Mouse (Mus musculus) midbrain, embryonic 13.5 days (tissue): ENCODE measurements at regions not wholly inside any gene's neighbourhood (a gene's known extent, or its start where the extent isn't known, plus 50 kb on each side); places are given as distances from the start of the nearest gene placed in this dataset.
A peak's percentile ranks its signal among the peaks of the same experiment; 100 is the strongest.

ENCODE experiments used
- ATAC-seq: fragments of 200-750 bp; cut with Nextera tagmentation; 2 replicates; pipeline ENCODE4 v1.8.0; 2017; ENCODE audit warnings: mild to moderate bottlenecking, moderate TSS enrichment, moderate library complexity
- H3K27ac ChIP-seq: fragments of 300-500 bp; sonication (generic); 2 replicates; pipeline ENCODE4 v1.5.1; 2015; ENCODE audit warnings: inconsistent platforms, mild to moderate bottlenecking, moderate library complexity
- H3K27me3 ChIP-seq: fragments of 300-500 bp; sonication (generic); 2 replicates; pipeline ENCODE4 v1.6.1; 2015; ENCODE audit warnings: mild to moderate bottlenecking, inconsistent platforms
- H3K36me3 ChIP-seq: fragments of 300-500 bp; sonication (generic); 2 replicates; pipeline ENCODE4 v1.6.1; 2015; ENCODE audit warnings: mild to moderate bottlenecking, inconsistent platforms
- H3K4me1 ChIP-seq: fragments of 300-500 bp; sonication (generic); replicated peaks from 2 replicates; pipeline ENCODE4 v1.6.1; 2015; ENCODE audit warnings: inconsistent platforms
- H3K4me2 ChIP-seq: fragments of 300-500 bp; sonication (generic); replicated peaks from 2 replicates; pipeline ENCODE4 v1.6.1; 2015; ENCODE audit warnings: moderate library complexity, mild to moderate bottlenecking, inconsistent platforms
- H3K4me3 ChIP-seq: fragments of 300-500 bp; sonication (generic); replicated peaks from 2 replicates; pipeline ENCODE4 v1.5.1; 2015; ENCODE audit warnings: mild to moderate bottlenecking, inconsistent platforms
- H3K9ac ChIP-seq: fragments of 300-500 bp; sonication (generic); replicated peaks from 2 replicates; pipeline ENCODE4 v1.6.1; 2015; ENCODE audit warnings: mild to moderate bottlenecking, inconsistent platforms
- H3K9me3 ChIP-seq: fragments of 300-500 bp; sonication (generic); 2 replicates; pipeline ENCODE4 v1.6.1; 2016; ENCODE audit warnings: mild to moderate bottlenecking, inconsistent platforms
- WGBS: fragments of 180-500 bp; shearing (Covaris S2); methylation state at CpG from one replicate; pipeline ENCODE4 v1.1.7; 2015; 5-methylcytosine and 5-hydroxymethylcytosine counted together

GRCm38 (mm10) chr12:51294971-51295477 lies 52.8 kb upstream of the G2e3 start:
- no peaks in the 10 kb centered on the region for H3K36me3 ChIP-seq
- no peak overlapping the region for H3K27ac ChIP-seq
- ATAC-seq: no peak
- no peak overlapping the region for H3K4me3 ChIP-seq
- H3K4me1 ChIP-seq: no peaks in the 10 kb centered on the region
- no peaks in the 10 kb centered on the region for H3K27me3 ChIP-seq
- no peak overlapping the region for H3K9ac ChIP-seq
- WGBS: 91% methylated on average over 4 of the region's 4 CpGs
- H3K4me2 ChIP-seq: no peak overlapping the region
- H3K9me3 ChIP-seq: no peaks in the 10 kb centered on the region

DNA sequence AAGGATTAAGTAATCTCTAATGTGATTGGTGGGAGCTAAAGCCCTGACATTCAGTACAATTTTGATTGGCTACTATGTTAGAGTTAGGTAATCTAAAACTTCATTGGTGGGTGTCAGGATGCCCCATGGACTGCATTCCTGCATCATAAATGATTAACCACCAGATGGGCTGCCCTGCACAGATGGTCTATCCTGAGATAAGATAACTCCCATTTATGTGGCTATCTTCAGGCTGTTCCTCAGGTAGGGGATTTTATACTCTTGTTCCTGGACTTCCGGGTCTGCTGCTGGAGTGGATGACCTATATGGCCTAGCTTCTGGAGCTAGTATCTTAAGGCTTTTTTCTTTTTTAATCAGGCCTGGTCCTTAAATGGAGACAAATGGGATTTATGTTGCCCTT lies 69.5 kb upstream of the G2e3 start:
- no peaks in the 10 kb centered on the region for H3K27me3 ChIP-seq
- 93% methylated on average over 1 of the region's 1 CpGs for WGBS
- H3K9me3 ChIP-seq: no peaks in the 10 kb centered on the region
- no peaks in the 10 kb centered on the region for H3K36me3 ChIP-seq
- no peak overlapping the region for H3K27ac ChIP-seq
- no peak for ATAC-seq
- H3K4me1 ChIP-seq: no peaks in the 10 kb centered on the region
- H3K4me2 ChIP-seq: no peak overlapping the region
- H3K4me3 ChIP-seq: no peak overlapping the region
- no peak overlapping the region for H3K9ac ChIP-seq

- Histone ChIP-seq H3K36me3 (no peaks in the 10 kb centered on the region), H3K4me1 (no peaks in the 10 kb centered on the region), H3K27me3 (no peaks in the 10 kb centered on the region), H3K4me2 (no peak overlapping the region), H3K9me3 (no peaks in the 10 kb centered on the region), H3K27ac (no peak overlapping the region), H3K9ac (no peak overlapping the region), H3K4me3 (no peak overlapping the region)
- WGBS: 51% methylated on average over 14 of the region's 14 CpGs
- ATAC-seq: no peak
Measured at GRCm38 (mm10) chr12:51275818-51276538, 71.9 kb upstream of the G2e3 start.

GRCm38 (mm10) chr12:51273486-51273885 lies 74.4 kb upstream of the G2e3 start:
- Histone ChIP-seq H3K27me3 (no peaks in the 10 kb centered on the region), H3K4me2 (no peak overlapping the region), H3K36me3 (no peaks in the 10 kb centered on the region), H3K27ac (no peak overlapping the region), H3K9ac (no peak overlapping the region), H3K4me1 (no peaks in the 10 kb centered on the region), H3K9me3 (no peaks in the 10 kb centered on the region), H3K4me3 (no peak overlapping the region)
- ATAC-seq: no peak
- 81% methylated on average over 5 of the region's 5 CpGs for WGBS

GRCm38 (mm10) chr12:51242839-51243238 lies 105.0 kb upstream of the G2e3 start:
- Histone ChIP-seq H3K36me3 (no peaks in the 10 kb centered on the region), H3K4me2 (no peak overlapping the region), H3K9ac (no peak overlapping the region), H3K9me3 (no peaks in the 10 kb centered on the region), H3K4me3 (no peak overlapping the region), H3K27me3 (no peaks in the 10 kb centered on the region), H3K4me1 (no peaks in the 10 kb centered on the region), H3K27ac (no peak overlapping the region)
- WGBS: 89% methylated on average over 7 of the region's 7 CpGs
- no peak for ATAC-seq

GRCm38 (mm10) chr12:51241131-51241781 lies 106.6 kb upstream of the G2e3 start:
- Histone ChIP-seq H3K27ac (no peak overlapping the region), H3K9ac (no peak overlapping the region), H3K4me3 (no peak overlapping the region), H3K27me3 (no peaks in the 10 kb centered on the region), H3K4me1 (no peaks in the 10 kb centered on the region), H3K36me3 (no peaks in the 10 kb centered on the region), H3K4me2 (no peak overlapping the region), H3K9me3 (no peaks in the 10 kb centered on the region)
- ATAC-seq: no peak
- WGBS: 81% methylated on average over 7 of the region's 7 CpGs

DNA sequence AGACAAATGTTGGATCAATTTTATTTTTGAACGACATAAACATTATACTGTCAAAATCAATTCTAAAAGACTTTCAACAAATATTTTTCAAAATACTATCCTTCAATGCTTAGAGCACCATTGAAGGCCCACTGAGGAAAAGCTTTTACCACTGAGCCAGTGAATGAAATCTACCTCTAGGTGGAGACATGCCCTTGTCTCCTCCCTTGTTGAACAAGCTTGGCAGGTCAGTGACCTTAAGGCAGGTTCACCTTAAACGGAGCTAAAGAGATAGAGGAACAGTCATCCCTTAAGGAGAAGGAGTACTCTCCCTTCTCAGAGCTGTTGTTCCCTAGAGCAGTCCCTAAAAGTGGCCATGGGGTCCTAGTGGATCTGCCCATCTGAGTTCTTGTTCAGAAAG lies 136.2 kb upstream of the G2e3 start:
- no peak for ATAC-seq
- 45% methylated on average over 2 of the region's 2 CpGs for WGBS
- H3K4me2 ChIP-seq: no peak overlapping the region
- no peaks in the 10 kb centered on the region for H3K4me1 ChIP-seq
- H3K9ac ChIP-seq: no peak overlapping the region
- H3K4me3 ChIP-seq: no peak overlapping the region
- no peaks in the 10 kb centered on the region for H3K27me3 ChIP-seq
- H3K27ac ChIP-seq: no peak overlapping the region
- no peaks in the 10 kb centered on the region for H3K9me3 ChIP-seq
- H3K36me3 ChIP-seq: no peaks in the 10 kb centered on the region

DNA sequence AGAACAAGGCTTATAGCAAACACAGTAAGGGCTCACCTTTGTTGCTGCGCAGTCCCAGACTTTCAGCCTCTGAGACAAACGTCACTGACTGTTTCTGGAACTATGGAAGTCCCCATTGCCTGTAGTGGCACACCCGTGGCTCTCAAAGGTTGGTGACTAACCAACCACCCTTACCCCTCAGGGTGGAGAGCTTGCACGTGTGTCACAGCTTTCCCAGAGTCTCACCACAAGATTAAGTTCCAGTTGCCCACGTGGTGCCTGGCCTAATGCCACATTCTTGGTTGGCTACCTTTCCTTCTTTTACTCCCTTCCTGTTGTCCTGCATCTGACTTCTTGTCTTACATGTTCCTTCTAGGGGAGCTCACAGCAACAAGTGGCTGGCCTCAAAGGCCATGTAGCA lies 151.6 kb upstream of the G2e3 start:
- ATAC-seq: no peak
- Histone ChIP-seq H3K4me3 (no peak overlapping the region), H3K4me1 (no peaks in the 10 kb centered on the region), H3K4me2 (no peak overlapping the region), H3K9ac (no peak overlapping the region), H3K27ac (no peak overlapping the region), H3K36me3 (no peaks in the 10 kb centered on the region), H3K27me3 (no peaks in the 10 kb centered on the region), H3K9me3 (no peaks in the 10 kb centered on the region)
- WGBS: 89% methylated on average over 5 of the region's 5 CpGs

DNA sequence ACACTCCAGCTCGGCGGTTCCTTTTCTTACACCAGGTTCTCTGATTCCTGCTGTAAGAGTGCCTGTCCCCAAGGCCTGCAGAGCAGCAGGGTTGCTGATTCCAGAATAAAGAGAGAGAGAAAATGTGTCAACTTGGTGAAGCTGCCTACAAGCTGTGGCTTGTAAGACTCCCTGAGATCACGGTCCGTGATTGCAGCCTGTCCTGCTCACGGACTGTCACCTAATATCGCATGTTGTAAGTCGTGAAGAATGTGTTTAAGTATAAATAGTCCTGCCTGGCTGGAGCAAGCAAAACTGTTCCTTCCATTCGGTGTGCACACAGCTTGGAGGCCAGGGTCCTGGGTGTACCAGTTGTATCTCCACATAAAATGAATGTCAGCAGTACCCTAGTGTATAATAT lies 152.7 kb upstream of the G2e3 start:
- Histone ChIP-seq H3K27me3 (no peaks in the 10 kb centered on the region), H3K27ac (no peak overlapping the region), H3K36me3 (no peaks in the 10 kb centered on the region), H3K4me2 (no peak overlapping the region), H3K4me1 (peaks cover 8% of the 10 kb centered on the region), H3K9ac (no peak overlapping the region), H3K9me3 (no peaks in the 10 kb centered on the region), H3K4me3 (no peak overlapping the region)
- ATAC-seq: no peak
- 88% methylated on average over 8 of the region's 8 CpGs for WGBS

DNA sequence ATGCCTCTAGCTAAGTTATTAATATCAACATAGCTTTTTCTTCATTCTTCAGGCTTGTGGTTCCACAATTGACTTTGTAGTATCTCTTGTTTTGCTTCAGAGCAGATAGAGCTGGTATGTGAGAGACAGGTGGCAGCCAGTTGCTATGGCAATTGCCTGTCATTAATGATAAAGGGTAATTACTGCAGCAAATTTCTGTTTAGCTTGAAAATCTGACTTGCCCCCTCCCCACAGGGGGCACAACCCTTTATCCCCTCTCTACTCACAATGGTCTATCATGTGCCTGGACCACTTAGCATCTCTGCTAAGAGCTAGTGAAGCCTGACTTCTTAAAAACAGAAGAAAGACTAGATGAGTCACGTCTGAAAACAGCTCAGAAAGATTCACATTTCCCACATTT lies 157.1 kb upstream of the G2e3 start:
- Histone ChIP-seq H3K27ac (no peak overlapping the region), H3K9me3 (no peaks in the 10 kb centered on the region), H3K4me3 (no peak overlapping the region), H3K9ac (0 out of 2 replicates have a peak overlapping the region, but pooled peaks have one; percentile 14), H3K4me2 (no peak overlapping the region), H3K27me3 (peaks cover 5% of the 10 kb centered on the region), H3K36me3 (no peaks in the 10 kb centered on the region), H3K4me1 (peaks cover 9% of the 10 kb centered on the region)
- ATAC-seq: peak; percentile 29; the same call in 1 of the 2 replicates
- WGBS: 7% methylated on average over 1 of the region's 1 CpGs

GRCm38 (mm10) chr12:51190186-51190585 lies 157.7 kb upstream of the G2e3 start:
- peaks cover 5% of the 10 kb centered on the region for H3K27me3 ChIP-seq
- WGBS: 52% methylated on average over 5 of the region's 5 CpGs
- ATAC-seq: 0 out of 2 replicates have a peak, but pooled peaks have one; percentile 51
- no peak overlapping the region for H3K4me2 ChIP-seq
- no peak overlapping the region for H3K9ac ChIP-seq
- no peaks in the 10 kb centered on the region for H3K9me3 ChIP-seq
- no peak overlapping the region for H3K4me3 ChIP-seq
- H3K4me1 ChIP-seq: peaks cover 9% of the 10 kb centered on the region
- H3K36me3 ChIP-seq: no peaks in the 10 kb centered on the region
- H3K27ac ChIP-seq: no peak overlapping the region

GRCm38 (mm10) chr12:51188229-51188628 lies 159.6 kb upstream of the G2e3 start:
- Histone ChIP-seq H3K36me3 (no peaks in the 10 kb centered on the region), H3K9ac (no peak overlapping the region)

More at GRCm38 (mm10) chr12:51188229-51188628, 159.6 kb upstream of the G2e3 start:
- ATAC-seq: peak; percentile 73; the same call in 1 of the 2 replicates
- Histone ChIP-seq H3K4me2 (no peak overlapping the region), H3K4me1 (peaks cover 9% of the 10 kb centered on the region), H3K27ac (no peak overlapping the region), H3K27me3 (peaks cover 5% of the 10 kb centered on the region), H3K4me3 (no peak overlapping the region), H3K9me3 (peaks cover 4% of the 10 kb centered on the region; the same call in 1 of the 2 replicates)
